Mouse (Mus musculus) heart, postnatal 0 days (tissue): ENCODE measurements around the gene Mllt10.

Experiments
- CTCF ChIP-seq: IDR thresholded peaks from 2 replicates; pipeline ENCODE4 v1.5.1; 2016; ENCODE audit warnings: antibody characterized with exemption, control low read depth, low read depth
- EP300 ChIP-seq: IDR thresholded peaks from 2 replicates; pipeline ENCODE4 v1.6.1; 2016; ENCODE audit warnings: antibody characterized with exemption, low read depth

GRCm38 (mm10) chr2:18047646-18048452 lies 7.2 kb upstream of the Mllt10 start:
- TF ChIP-seq CTCF (no peak), EP300 (no peak)
